Mouse (Mus musculus) hindbrain, embryonic 16.5 days (tissue): ENCODE results near the gene Tmem203. TPM values are rescaled to one million over a fixed set of nuclear protein-coding genes. Genes with fewer than 3 reads are reported as not detected.

Source experiments
- ATAC-seq: fragments of 200-750 bp; cut with Nextera tagmentation; 2 replicates; pipeline ENCODE4 v1.8.0; 2017; ENCODE audit warnings: moderate TSS enrichment, moderate library complexity
- H3K27ac ChIP-seq: fragments of 300-500 bp; sonication (generic); 2 replicates; pipeline ENCODE4 v1.5.1; 2014; ENCODE audit warnings: low read depth, mild to moderate bottlenecking, control low read depth, low read length, moderate library complexity
- H3K27me3 ChIP-seq: fragments of 300-500 bp; sonication (generic); replicated peaks from 2 replicates; pipeline ENCODE4 v1.6.1; 2014; ENCODE audit warnings: low read length; ENCODE audit not compliant: control insufficient read depth, insufficient read depth
- H3K36me3 ChIP-seq: fragments of 300-500 bp; sonication (generic); 2 replicates; pipeline ENCODE4 v1.6.1; 2014; ENCODE audit warnings: mild to moderate bottlenecking, low read length, moderate library complexity, mixed read lengths; ENCODE audit not compliant: control insufficient read depth, insufficient read depth
- H3K4me1 ChIP-seq: fragments of 300-500 bp; sonication (generic); 2 replicates; pipeline ENCODE4 v1.6.1; 2014; ENCODE audit warnings: low read depth, low read length; ENCODE audit not compliant: control insufficient read depth, insufficient read depth
- H3K4me2 ChIP-seq: fragments of 300-500 bp; sonication (generic); 2 replicates; pipeline ENCODE4 v1.6.1; 2014; ENCODE audit warnings: mild to moderate bottlenecking, low read length, control low read depth, moderate library complexity
- H3K4me3 ChIP-seq: fragments of 300-500 bp; sonication (generic); 2 replicates; pipeline ENCODE4 v1.5.1; 2014; ENCODE audit warnings: mild to moderate bottlenecking, low read length, control low read depth, moderate library complexity
- H3K9ac ChIP-seq: fragments of 300-500 bp; sonication (generic); 2 replicates; pipeline ENCODE4 v1.6.1; 2014; ENCODE audit warnings: low read depth, mild to moderate bottlenecking, control low read depth, low read length, moderate library complexity
- H3K9me3 ChIP-seq: fragments of 300-500 bp; sonication (generic); 2 replicates; pipeline ENCODE4 v1.6.1; 2014; ENCODE audit warnings: mild to moderate bottlenecking, low read length, moderate library complexity; ENCODE audit not compliant: control insufficient read depth
- WGBS: fragments of 180-500 bp; shearing (Covaris S2); extraction: QIAGEN DNeasy Blood & Tissue Kit; methylation state at CpG from one replicate; pipeline ENCODE4 v1.1.7; 2014; 5-methylcytosine and 5-hydroxymethylcytosine counted together
- polyA plus RNA-seq: library from polyadenylated mRNA; unstranded; fragments of >200 nt; fragmentation: Nextera tagmentation; extraction: Ambion mirVana; gene quantifications from 2 replicates; pipeline ENCODE4 v1.2.1, GENCODE M21; 2015

The Tmem203 gene
- polyA plus RNA-seq, 1 experiment from 2014 or later, result 16.6 TPM

DNA sequence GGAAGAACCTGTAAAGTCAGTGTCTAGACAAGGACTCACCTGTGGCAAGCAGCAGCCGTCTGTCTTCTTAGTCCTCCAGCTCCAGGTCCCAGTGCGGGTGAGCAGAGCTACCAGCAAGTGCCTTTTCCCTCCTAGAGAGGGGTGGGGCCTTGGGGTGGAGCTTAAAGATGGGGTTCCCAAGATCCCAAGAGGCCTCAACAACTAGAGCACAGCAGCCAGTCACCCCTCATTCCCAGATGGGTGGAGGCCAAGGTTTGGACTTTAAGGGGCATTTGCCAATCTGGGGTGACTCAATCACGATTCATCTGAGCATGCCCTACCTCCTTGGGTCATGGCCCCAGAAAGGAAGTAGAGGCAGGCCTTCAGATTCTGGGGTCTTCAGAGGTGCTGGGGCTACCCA lies 15.5 kb upstream of the Tmem203 start:
- 88% methylated on average over 3 of the region's 3 CpGs for WGBS

DNA sequence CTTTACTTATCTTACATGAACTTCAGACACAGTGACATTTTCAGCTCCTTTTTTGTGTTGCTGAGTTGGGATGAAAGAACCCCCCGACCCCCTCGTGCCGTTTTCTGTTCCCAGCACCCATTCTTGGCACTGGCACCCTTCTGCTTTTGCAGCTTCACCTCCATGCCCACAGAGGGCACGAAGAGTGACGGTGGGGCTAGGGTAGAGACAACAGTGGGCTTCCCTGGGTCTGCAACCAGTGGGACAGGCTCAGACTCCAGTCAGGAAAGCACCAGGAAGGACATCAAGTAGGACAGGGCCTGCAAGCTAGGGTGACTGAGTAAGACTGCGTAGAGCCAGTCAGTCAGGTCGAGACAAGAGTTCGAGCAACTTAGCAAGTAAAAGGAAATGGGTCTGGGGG lies 14.9 kb upstream of the Tmem203 start:
- Histone ChIP-seq H3K4me1 (peaks cover 25% of the 10 kb centered on the region), H3K9me3 (no peaks in the 10 kb centered on the region), H3K27me3 (peaks cover 2% of the 10 kb centered on the region; the same call in 1 of the 2 replicates), H3K9ac (peak overlapping the region; percentile 56), H3K4me3 (peak overlapping the region; percentile 68), H3K36me3 (peaks cover 7% of the 10 kb centered on the region), H3K4me2 (peak overlapping the region; percentile 87), H3K27ac (peak overlapping the region; percentile 44; the same call in 1 of the 2 replicates)
- ATAC-seq, result peak; percentile 6
- 49% methylated on average over 8 of the region's 8 CpGs for WGBS

More for the DNA sequence above, 15.5 kb upstream of the Tmem203 start:
- Histone ChIP-seq H3K4me3 (no peak overlapping the region), H3K4me1 (peaks cover 25% of the 10 kb centered on the region), H3K9me3 (no peaks in the 10 kb centered on the region), H3K27me3 (peaks cover 2% of the 10 kb centered on the region; the same call in 1 of the 2 replicates), H3K4me2 (no peak overlapping the region), H3K27ac (no peak overlapping the region), H3K9ac (no peak overlapping the region), H3K36me3 (peaks cover 5% of the 10 kb centered on the region; the same call in 1 of the 2 replicates)
- no peak for ATAC-seq

DNA sequence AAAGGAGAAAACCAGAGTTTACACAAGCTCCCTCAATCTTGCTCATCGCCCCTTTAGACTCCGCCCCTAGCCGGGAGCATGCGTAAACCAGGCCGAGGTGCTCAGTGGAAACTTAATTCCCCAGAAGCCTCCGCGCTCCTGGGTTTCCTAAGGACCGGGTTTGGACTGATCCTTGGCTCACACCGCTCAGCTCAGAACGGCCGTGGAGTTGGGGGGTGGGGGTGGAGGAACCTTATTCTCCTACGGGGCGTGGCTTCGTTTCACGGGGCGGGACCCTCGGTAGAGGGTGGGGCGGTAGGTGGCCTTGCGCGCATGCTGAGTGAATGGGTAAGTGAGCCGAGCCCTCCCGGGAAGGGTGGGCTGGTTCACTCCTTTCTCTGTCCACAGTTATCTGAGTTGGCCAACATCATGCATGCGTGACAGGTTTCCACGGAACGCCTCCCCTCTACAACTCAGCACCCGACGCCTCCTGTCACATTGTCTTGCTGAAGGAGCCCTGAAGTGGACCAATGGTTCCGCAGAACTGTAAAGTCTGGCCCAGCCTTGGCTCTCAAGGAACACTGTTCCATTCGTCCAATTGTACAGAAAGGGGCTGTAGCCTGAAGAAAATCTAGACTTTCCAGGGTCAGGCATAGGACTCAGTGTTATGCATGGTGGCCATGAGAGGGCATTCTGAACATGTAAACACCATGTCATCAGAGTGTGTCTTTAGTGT lies 14.4 kb upstream of the Tmem203 start:
- Histone ChIP-seq H3K27me3 (peaks cover 2% of the 10 kb centered on the region; the same call in 1 of the 2 replicates), H3K36me3 (peaks cover 10% of the 10 kb centered on the region), H3K4me2 (peak overlapping the region; percentile 87), H3K27ac (peak overlapping the region; percentile 44), H3K9me3 (no peaks in the 10 kb centered on the region), H3K4me1 (peaks cover 25% of the 10 kb centered on the region), H3K4me3 (peak overlapping the region; percentile 68), H3K9ac (peak overlapping the region; percentile 56)
- 1% methylated on average over 29 of the region's 29 CpGs for WGBS
- ATAC-seq, result peak; percentile 84

- Histone ChIP-seq H3K9ac (peak overlapping the region; percentile 90), H3K4me2 (peak overlapping the region; percentile 87), H3K27ac (peak overlapping the region; percentile 80; the same call in 1 of the 2 replicates), H3K36me3 (peaks cover 10% of the 10 kb centered on the region), H3K4me1 (peaks cover 25% of the 10 kb centered on the region), H3K9me3 (no peaks in the 10 kb centered on the region), H3K27me3 (peaks cover 2% of the 10 kb centered on the region; the same call in 1 of the 2 replicates), H3K4me3 (peak overlapping the region; percentile 68)
- peak; percentile 25 for ATAC-seq
- WGBS, result 11% methylated on average over 6 of the region's 6 CpGs
These were observed 13.8 kb upstream of the Tmem203 start for GRCm38 (mm10) chr2:25241438-25241775.

- H3K4me3 ChIP-seq, result peak within 1 kb of the TSS; percentile 68
- ATAC-seq, result peak; percentile 62
- H3K4me1 ChIP-seq, result peaks cover 25% of the 10 kb centered on the region
- peaks cover 2% of the 10 kb centered on the region; the same call in 1 of the 2 replicates for H3K27me3 ChIP-seq
- peaks cover 12% of the 10 kb centered on the region for H3K36me3 ChIP-seq
- no peaks in the 10 kb centered on the region for H3K9me3 ChIP-seq
- WGBS, result 0% methylated on average over 46 of the region's 59 CpGs
- peak within 1 kb of the TSS; percentile 90 for H3K9ac ChIP-seq
- H3K27ac ChIP-seq, result peak within 1 kb of the TSS; percentile 80
- H3K4me2 ChIP-seq, result peak within 1 kb of the TSS; percentile 87
These were observed 13.1 kb upstream of the Tmem203 start, which contains the start of the genes Rnf208 and Cysrt1 for GRCm38 (mm10) chr2:25242101-25242506. Rnf208 (plus strand) TSS chr2:25242255. Cysrt1 (minus strand) TSS chr2:25242452.

DNA sequence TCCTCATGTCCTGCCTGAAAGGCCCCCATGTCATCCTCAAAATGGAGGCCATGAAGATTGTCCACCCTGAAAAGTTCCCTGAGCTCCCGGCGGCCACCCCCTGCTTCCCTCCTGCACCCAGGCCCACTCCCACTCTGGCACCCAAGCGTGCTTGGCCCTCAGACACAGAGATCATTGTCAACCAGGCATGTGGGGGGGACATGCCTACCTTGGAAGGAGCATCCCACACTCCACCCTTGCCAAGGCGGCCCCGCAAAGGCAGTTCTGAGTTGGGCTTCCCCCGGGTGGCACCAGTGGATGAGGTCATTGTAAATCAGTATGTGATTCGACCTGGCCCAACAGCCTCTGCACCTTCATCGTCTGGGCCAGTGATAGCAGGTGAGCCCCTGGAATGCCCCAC lies 11.9 kb upstream of the Tmem203 start:
- Histone ChIP-seq H3K4me1 (peaks cover 25% of the 10 kb centered on the region), H3K9me3 (no peaks in the 10 kb centered on the region), H3K4me3 (peak overlapping the region; percentile 68), H3K4me2 (peak overlapping the region; percentile 87), H3K36me3 (peaks cover 12% of the 10 kb centered on the region), H3K9ac (peak overlapping the region; percentile 90), H3K27ac (no peak overlapping the region), H3K27me3 (peaks cover 2% of the 10 kb centered on the region; the same call in 1 of the 2 replicates)
- ATAC-seq, result no peak
- WGBS, result 78% methylated on average over 8 of the region's 8 CpGs

DNA sequence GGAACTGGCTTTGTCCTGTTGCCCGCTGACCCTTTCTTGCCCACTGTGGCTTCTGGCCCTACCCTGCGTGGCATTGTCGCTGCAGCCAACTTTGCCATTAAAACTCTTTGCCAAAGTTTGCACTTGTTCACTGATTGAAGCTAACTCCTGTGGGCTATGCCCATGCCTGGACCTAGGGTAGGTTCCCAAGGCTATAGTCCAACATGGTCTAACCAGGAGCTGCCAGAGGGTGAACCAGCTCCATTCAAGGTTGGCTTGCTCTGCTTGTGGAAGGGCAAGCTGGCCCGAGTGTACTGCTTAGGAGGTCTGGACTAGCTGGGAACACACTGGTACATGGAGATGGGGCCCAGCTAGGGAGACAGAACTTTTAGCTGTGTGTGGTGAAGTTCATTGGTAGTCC lies 11.1 kb upstream of the Tmem203 start:
- no peak for ATAC-seq
- H3K4me1 ChIP-seq, result peaks cover 25% of the 10 kb centered on the region
- WGBS, result 89% methylated on average over 4 of the region's 4 CpGs
- no peak overlapping the region for H3K4me2 ChIP-seq
- H3K9me3 ChIP-seq, result no peaks in the 10 kb centered on the region
- peaks cover 12% of the 10 kb centered on the region for H3K36me3 ChIP-seq
- no peaks in the 10 kb centered on the region for H3K27me3 ChIP-seq
- no peak overlapping the region for H3K27ac ChIP-seq
- H3K9ac ChIP-seq, result no peak overlapping the region
- H3K4me3 ChIP-seq, result no peak overlapping the region

DNA sequence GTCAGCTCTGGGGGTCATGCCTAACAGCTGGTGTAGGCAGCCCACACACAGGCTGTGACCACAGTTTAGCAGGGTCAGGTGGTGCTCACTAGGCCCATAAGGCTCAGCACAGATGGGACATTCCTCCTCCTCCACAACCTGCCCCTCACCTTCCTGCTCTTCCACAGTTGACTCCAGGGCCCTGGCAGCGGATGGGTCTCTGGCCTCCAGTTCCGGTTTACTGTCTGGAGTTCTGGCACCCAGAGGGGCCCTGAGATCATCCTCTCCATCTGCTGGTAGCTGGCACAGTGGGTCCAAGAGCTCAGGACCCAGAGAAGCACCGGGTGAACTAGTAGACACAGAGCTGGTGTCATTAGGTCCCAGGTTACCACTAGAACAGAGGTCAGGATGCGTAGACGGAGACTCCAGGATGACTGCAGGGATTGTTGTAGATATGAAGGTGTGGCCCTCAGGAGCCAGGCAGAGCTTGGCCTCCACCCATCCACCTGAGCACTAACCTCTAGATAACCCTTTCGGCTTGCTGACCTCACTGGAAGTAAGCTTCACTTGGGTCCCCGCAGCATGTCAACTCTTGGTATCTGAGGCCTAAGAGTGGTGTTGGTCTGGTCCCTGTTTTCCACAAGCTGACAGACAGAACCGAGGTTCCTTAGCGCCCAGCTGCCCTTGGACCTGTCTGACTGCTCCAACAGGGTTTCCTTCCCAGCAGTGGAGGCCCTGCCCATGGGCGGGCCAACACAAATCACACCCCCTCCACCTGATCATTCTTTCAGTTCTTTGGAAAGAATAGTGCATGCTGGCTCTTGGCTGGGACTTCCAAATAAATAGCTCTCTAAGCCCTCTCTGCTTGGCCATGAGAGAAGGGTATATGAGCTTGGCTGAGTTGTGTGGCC lies 8.8 kb upstream of the Tmem203 start, which contains the start of gene AL732309.1:
AL732309.1 (minus strand) TSS at position 681 of the 890 bp plus-strand sequence.
- Histone ChIP-seq H3K4me1 (peaks cover 16% of the 10 kb centered on the region), H3K9me3 (no peaks in the 10 kb centered on the region), H3K36me3 (peaks cover 12% of the 10 kb centered on the region), H3K4me3 (no peak within 1 kb of the TSS), H3K4me2 (no peak within 1 kb of the TSS), H3K27me3 (no peaks in the 10 kb centered on the region), H3K9ac (no peak within 1 kb of the TSS), H3K27ac (no peak within 1 kb of the TSS)
- no peak for ATAC-seq
- 86% methylated on average over 10 of the region's 10 CpGs for WGBS

- Histone ChIP-seq H3K27me3 (no peaks in the 10 kb centered on the region), H3K4me2 (no peak overlapping the region), H3K4me1 (peaks cover 19% of the 10 kb centered on the region), H3K9me3 (no peaks in the 10 kb centered on the region), H3K36me3 (peaks cover 2% of the 10 kb centered on the region; the same call in 1 of the 2 replicates), H3K9ac (no peak overlapping the region), H3K4me3 (no peak overlapping the region), H3K27ac (no peak overlapping the region)
- WGBS, result 91% methylated on average over 1 of the region's 1 CpGs
- ATAC-seq, result no peak
These were observed 2.9 kb upstream of the Tmem203 start for GRCm38 (mm10) chr2:25252331-25252730.
